Mouse (Mus musculus): ENCODE results near the gene Rab37.

Gene Rab37

GRCm38 (mm10) chr11:115062077-115062476 is 29.2 kb upstream of the Rab37 start, which contains the start of gene Cd300e:
Cd300e (minus strand) TSS chr11:115062177.
- Histone ChIP-seq H3K36me3 (ENCODE audit: insufficient read depth, low read length) (no peaks in the 10 kb centered on the region), H3K4me1 (replicated peaks; ENCODE audit: low read depth, low read length) (peaks cover 4% of the 10 kb centered on the region)
- no peak for TF ChIP-seq NANOG (IDR thresholded peaks at IDR 0.05; ENCODE audit: borderline replicate concordance, low read length)
- no peak for TF ChIP-seq POU5F1 (IDR thresholded peaks at IDR 0.05; ENCODE audit: borderline replicate concordance, low read length)
- TF ChIP-seq CTCF (conservative IDR thresholded peaks at IDR 0.05; ENCODE audit: low read length), result no peak

DNA sequence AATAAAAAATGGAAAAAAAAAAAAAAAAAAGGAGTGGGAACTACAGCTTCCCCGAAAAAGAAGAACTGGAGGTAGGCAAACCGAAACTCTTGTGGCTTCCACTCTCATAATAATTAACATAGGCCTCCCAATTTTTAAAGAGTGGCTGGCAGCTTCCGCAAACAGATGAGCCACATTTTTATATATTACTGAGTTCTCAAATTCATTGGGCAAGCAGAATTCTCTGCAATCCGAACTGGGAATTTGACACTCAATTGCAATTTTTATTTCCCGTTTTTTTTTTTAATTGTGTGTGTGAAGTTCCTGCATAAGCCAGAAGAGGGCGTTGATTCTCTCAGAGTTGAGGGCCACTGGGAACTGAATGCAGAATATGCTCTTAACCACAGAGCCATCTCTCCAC is 24.5 kb upstream of the Rab37 start:
- H3K4me1 ChIP-seq (replicated peaks; ENCODE audit: low read depth, low read length), result peaks cover 31% of the 10 kb centered on the region
- H3K27me3 ChIP-seq (ENCODE audit: insufficient read depth, low read length), result peaks cover 18% of the 10 kb centered on the region
- no peaks in the 10 kb centered on the region for H3K36me3 ChIP-seq (ENCODE audit: insufficient read depth, low read length)
- TF ChIP-seq NANOG (IDR thresholded peaks at IDR 0.05; ENCODE audit: borderline replicate concordance, low read length), result no peak
- TF ChIP-seq POU5F1 (IDR thresholded peaks at IDR 0.05; ENCODE audit: borderline replicate concordance, low read length), result no peak
- peak; percentile 61 for TF ChIP-seq CTCF (conservative IDR thresholded peaks at IDR 0.05; ENCODE audit: low read length)
- H3K9me3 ChIP-seq (ENCODE audit: low read length), result no peaks in the 10 kb centered on the region
- no peak overlapping the region for H3K4me3 ChIP-seq (replicated peaks; ENCODE audit: low read length)

More at GRCm38 (mm10) chr11:115062077-115062476, 29.2 kb upstream of the Rab37 start, which contains the start of gene Cd300e:
- Histone ChIP-seq H3K27me3 (ENCODE audit: insufficient read depth, low read length) (peaks cover 17% of the 10 kb centered on the region), H3K4me3 (replicated peaks; ENCODE audit: low read length) (no peak within 1 kb of the TSS), H3K9me3 (ENCODE audit: low read length) (no peaks in the 10 kb centered on the region)

DNA sequence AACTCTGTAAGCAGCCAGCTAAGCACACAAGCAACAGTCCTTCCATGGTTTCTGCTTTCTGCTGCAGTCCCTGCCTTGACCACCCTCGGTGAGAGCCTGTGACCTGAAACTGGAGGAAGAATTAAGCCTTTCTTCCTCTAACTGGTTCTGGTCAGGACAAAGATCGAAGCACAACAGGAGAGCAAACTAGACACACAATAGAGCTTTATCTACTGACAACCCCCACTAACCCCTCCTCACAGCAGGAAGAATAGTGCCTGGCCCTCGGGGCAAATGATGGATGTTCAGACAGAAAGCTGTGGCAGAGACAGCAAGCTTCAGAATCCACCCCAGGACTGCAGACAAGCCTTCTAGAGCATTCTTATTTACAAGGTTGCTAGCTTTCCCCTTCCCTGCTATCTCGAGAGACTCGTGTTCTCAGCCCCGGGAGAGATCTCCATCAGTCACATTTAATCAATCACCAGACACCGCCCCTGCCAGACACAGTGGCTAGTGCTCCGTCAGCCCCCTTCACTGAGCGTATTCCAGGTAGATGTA is 20.1 kb upstream of the Rab37 start:
- Histone ChIP-seq H3K4me1 (replicated peaks; ENCODE audit: low read depth, low read length) (peaks cover 49% of the 10 kb centered on the region), H3K9me3 (ENCODE audit: low read length) (no peaks in the 10 kb centered on the region), H3K36me3 (ENCODE audit: insufficient read depth, low read length) (no peaks in the 10 kb centered on the region), H3K27me3 (ENCODE audit: insufficient read depth, low read length) (peaks cover 27% of the 10 kb centered on the region), H3K4me3 (replicated peaks; ENCODE audit: low read length) (peak overlapping the region; percentile 43)
- TF ChIP-seq CTCF (conservative IDR thresholded peaks at IDR 0.05; ENCODE audit: low read length) (no peak), NANOG (IDR thresholded peaks at IDR 0.05; ENCODE audit: borderline replicate concordance, low read length) (peak; percentile 95), POU5F1 (IDR thresholded peaks at IDR 0.05; ENCODE audit: borderline replicate concordance, low read length) (no peak)

- TF ChIP-seq POU5F1 (IDR thresholded peaks at IDR 0.05; ENCODE audit: borderline replicate concordance, low read length) (no peak), CTCF (conservative IDR thresholded peaks at IDR 0.05; ENCODE audit: low read length) (no peak), NANOG (IDR thresholded peaks at IDR 0.05; ENCODE audit: borderline replicate concordance, low read length) (no peak)
- Histone ChIP-seq H3K4me1 (replicated peaks; ENCODE audit: low read depth, low read length) (peaks cover 49% of the 10 kb centered on the region), H3K9me3 (ENCODE audit: low read length) (no peaks in the 10 kb centered on the region), H3K27me3 (ENCODE audit: insufficient read depth, low read length) (peaks cover 28% of the 10 kb centered on the region), H3K36me3 (ENCODE audit: insufficient read depth, low read length) (no peaks in the 10 kb centered on the region), H3K4me3 (replicated peaks; ENCODE audit: low read length) (peak overlapping the region; percentile 43)
Measured at GRCm38 (mm10) chr11:115071631-115072294, 19.5 kb upstream of the Rab37 start.

- peaks cover 24% of the 10 kb centered on the region for H3K27me3 ChIP-seq (ENCODE audit: insufficient read depth, low read length)
Measured at GRCm38 (mm10) chr11:115073002-115073401, 18.2 kb upstream of the Rab37 start.

DNA sequence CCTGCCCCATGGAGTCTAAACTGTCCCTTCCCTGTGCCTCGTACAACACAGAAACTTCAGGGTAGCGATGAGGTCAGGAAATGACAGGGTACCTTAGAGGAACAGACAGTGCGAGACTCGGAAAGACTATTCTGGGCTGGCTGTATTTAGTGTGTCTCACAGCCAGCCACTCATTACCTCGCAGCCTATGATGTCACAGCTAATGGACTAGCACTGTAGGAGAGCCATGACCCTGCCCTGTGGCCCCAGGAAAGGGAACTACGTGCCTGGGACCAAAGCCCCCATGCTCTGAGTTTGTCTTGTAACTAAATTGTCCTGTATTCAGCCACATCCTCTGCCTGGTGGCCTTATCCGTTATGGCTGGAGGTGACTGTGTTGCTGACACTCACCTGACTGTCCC is 15.8 kb upstream of the Rab37 start:
- Histone ChIP-seq H3K36me3 (ENCODE audit: insufficient read depth, low read length) (no peaks in the 10 kb centered on the region), H3K4me3 (replicated peaks; ENCODE audit: low read length) (no peak overlapping the region), H3K4me1 (replicated peaks; ENCODE audit: low read depth, low read length) (peaks cover 36% of the 10 kb centered on the region), H3K27me3 (ENCODE audit: insufficient read depth, low read length) (peaks cover 16% of the 10 kb centered on the region), H3K9me3 (ENCODE audit: low read length) (no peaks in the 10 kb centered on the region)
- TF ChIP-seq POU5F1 (IDR thresholded peaks at IDR 0.05; ENCODE audit: borderline replicate concordance, low read length) (no peak), NANOG (IDR thresholded peaks at IDR 0.05; ENCODE audit: borderline replicate concordance, low read length) (no peak), CTCF (conservative IDR thresholded peaks at IDR 0.05; ENCODE audit: low read length) (no peak)

More at GRCm38 (mm10) chr11:115073002-115073401, 18.2 kb upstream of the Rab37 start:
- H3K9me3 ChIP-seq (ENCODE audit: low read length), result no peaks in the 10 kb centered on the region
- H3K4me1 ChIP-seq (replicated peaks; ENCODE audit: low read depth, low read length), result peaks cover 45% of the 10 kb centered on the region
- 0 out of 2 replicates have a peak overlapping the region, but pooled peaks have one; percentile 13 for H3K4me3 ChIP-seq (replicated peaks; ENCODE audit: low read length)
- TF ChIP-seq CTCF (conservative IDR thresholded peaks at IDR 0.05; ENCODE audit: low read length) (no peak), NANOG (IDR thresholded peaks at IDR 0.05; ENCODE audit: borderline replicate concordance, low read length) (no peak), POU5F1 (IDR thresholded peaks at IDR 0.05; ENCODE audit: borderline replicate concordance, low read length) (no peak)
- H3K36me3 ChIP-seq (ENCODE audit: insufficient read depth, low read length), result no peaks in the 10 kb centered on the region

- no peak for TF ChIP-seq POU5F1 (IDR thresholded peaks at IDR 0.05; ENCODE audit: borderline replicate concordance, low read length)
- TF ChIP-seq CTCF (conservative IDR thresholded peaks at IDR 0.05; ENCODE audit: low read length), result no peak
- TF ChIP-seq NANOG (IDR thresholded peaks at IDR 0.05; ENCODE audit: borderline replicate concordance, low read length), result no peak
- Histone ChIP-seq H3K9me3 (ENCODE audit: low read length) (no peaks in the 10 kb centered on the region), H3K4me3 (replicated peaks; ENCODE audit: low read length) (no peak overlapping the region), H3K4me1 (replicated peaks; ENCODE audit: low read depth, low read length) (peaks cover 31% of the 10 kb centered on the region), H3K36me3 (ENCODE audit: insufficient read depth, low read length) (no peaks in the 10 kb centered on the region), H3K27me3 (ENCODE audit: insufficient read depth, low read length) (peaks cover 16% of the 10 kb centered on the region)
Measured at GRCm38 (mm10) chr11:115075859-115076258, 15.4 kb upstream of the Rab37 start.

DNA sequence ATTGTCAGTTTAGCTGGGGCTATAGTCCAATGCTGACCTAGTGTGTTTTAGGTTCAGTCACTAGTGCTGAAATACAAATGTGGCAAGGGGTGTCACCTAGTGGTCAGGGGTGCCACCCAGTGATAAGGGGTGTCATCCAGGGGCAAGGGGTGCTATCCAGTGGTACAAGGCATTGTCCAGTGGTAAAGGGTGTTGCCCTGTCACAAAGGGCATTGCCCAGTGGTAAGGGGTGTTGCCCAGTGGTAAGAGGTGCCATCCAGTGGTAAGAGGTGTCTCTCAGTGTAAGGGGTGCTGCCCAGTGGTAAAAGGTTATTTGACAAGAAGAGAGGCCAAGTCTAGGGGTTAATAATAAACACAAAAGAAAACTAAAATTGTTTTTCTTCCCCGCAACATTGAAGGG is 13.8 kb upstream of the Rab37 start:
- H3K4me3 ChIP-seq (replicated peaks; ENCODE audit: low read length), result no peak overlapping the region
- no peaks in the 10 kb centered on the region for H3K9me3 ChIP-seq (ENCODE audit: low read length)
- no peak for TF ChIP-seq CTCF (conservative IDR thresholded peaks at IDR 0.05; ENCODE audit: low read length)
- TF ChIP-seq POU5F1 (IDR thresholded peaks at IDR 0.05; ENCODE audit: borderline replicate concordance, low read length), result no peak
- H3K4me1 ChIP-seq (replicated peaks; ENCODE audit: low read depth, low read length), result peaks cover 21% of the 10 kb centered on the region
- no peaks in the 10 kb centered on the region for H3K36me3 ChIP-seq (ENCODE audit: insufficient read depth, low read length)
- H3K27me3 ChIP-seq (ENCODE audit: insufficient read depth, low read length), result peaks cover 12% of the 10 kb centered on the region; the same call in 1 of the 2 replicates

Data from E14TG2a.4 (cell line).